In genomic region chr2:163858254-163858947, GRCm38 (mm10) we compare ENCODE assay signal across 9 mouse cellular contexts. TPM values are rescaled to one million over a fixed set of nuclear protein-coding genes. Genes with fewer than 3 reads are reported as not detected.
DNase-seq lines count a peak whose midpoint lies in the region; ATAC-seq and TF ChIP-seq lines count a peak whose summit lies in the region.
"Had no signal": no experiment of that assay in that cellular context is flagged by ENCODE, and none has a peak within 500 bp of the region (broad histone marks: within the 10 kb centered on the region; RNA-seq: fewer than 3 reads in every experiment).

No protein-coding gene starts in this region.

- H3K36me3 ChIP-seq in lung, embryonic 14.5 days (ENCODE audit: insufficient read depth) = no peaks in the 10 kb centered on the region
- H3K36me3 ChIP-seq in embryonic facial prominence, embryonic 12.5 days = no peaks in the 10 kb centered on the region
- no peaks in the 10 kb centered on the region for H3K36me3 ChIP-seq in hindbrain, embryonic 10.5 days
- H3K36me3 ChIP-seq in neural tube, embryonic 11.5 days (ENCODE audit: control insufficient read depth, insufficient read depth, low read length) = no peaks in the 10 kb centered on the region

- peaks cover 50% of the 10 kb centered on the region for H3K27me3 ChIP-seq in lung, embryonic 14.5 days (ENCODE audit: insufficient read depth, low read length)
- H3K27me3 ChIP-seq in embryonic facial prominence, embryonic 12.5 days = peaks cover 73% of the 10 kb centered on the region
- peaks cover 70% of the 10 kb centered on the region for H3K27me3 ChIP-seq in hindbrain, embryonic 10.5 days (ENCODE audit: insufficient read depth, poor library complexity, severe bottlenecking)
- H3K27me3 ChIP-seq in neural tube, embryonic 11.5 days (ENCODE audit: control insufficient read depth, insufficient read depth, low read length) = peaks cover 35% of the 10 kb centered on the region

- H3K27ac ChIP-seq in lung, embryonic 14.5 days (ENCODE audit: low read depth) = no peak overlapping the region
- H3K27ac ChIP-seq in embryonic facial prominence, embryonic 12.5 days = no peak overlapping the region
- H3K27ac ChIP-seq in hindbrain, embryonic 10.5 days = no peak overlapping the region
- H3K27ac ChIP-seq in neural tube, embryonic 11.5 days (ENCODE audit: low read depth, low read length) = no peak overlapping the region

- intact Hi-C loops in left cerebral cortex, postnatal 4 days (cut with DNase I) = loop anchor here (5.0 kb wide), 2 partner anchors 94 to 109 kb away; no protein-coding TSS in a partner anchor

- H3K4me1 ChIP-seq in lung, embryonic 14.5 days (ENCODE audit: insufficient read depth) = no peaks in the 10 kb centered on the region
- H3K4me1 ChIP-seq in embryonic facial prominence, embryonic 12.5 days = peaks cover 5% of the 10 kb centered on the region; the same call in 1 of the 2 replicates
- peaks cover 14% of the 10 kb centered on the region; the same call in 1 of the 2 replicates for H3K4me1 ChIP-seq in hindbrain, embryonic 10.5 days (replicated peaks)
- no peaks in the 10 kb centered on the region for H3K4me1 ChIP-seq in neural tube, embryonic 11.5 days (ENCODE audit: control insufficient read depth, insufficient read depth, low read length)

- peak; percentile 41 for DNase-seq in lung, embryonic 14.5 days
- no peak for DNase-seq in lung, postnatal 10 days
- DNase-seq in adrenal gland, postnatal 25 days = peak; percentile 70
- DNase-seq in hindbrain, embryonic 10.5 days (ENCODE audit: low spot score) = peak; percentile 61
- DNase-seq in left cerebral cortex, postnatal 4 days = peak; percentile 55
- DNase-seq in neural tube, embryonic 11.5 days (ENCODE audit: low spot score) = peak; percentile 75

- no peak overlapping the region for H3K9ac ChIP-seq in lung, embryonic 14.5 days
- no peak overlapping the region for H3K9ac ChIP-seq in embryonic facial prominence, embryonic 12.5 days
- peak overlapping the region; percentile 2; the same call in 1 of the 2 replicates for H3K9ac ChIP-seq in neural tube, embryonic 11.5 days (ENCODE audit: low read length)

- TF ChIP-seq CTCF in lung, embryonic 14.5 days (IDR thresholded peaks at IDR 0.05; ENCODE audit: low read depth) = peak; percentile 70

- 0 out of 2 replicates have a peak overlapping the region, but pooled peaks have one; percentile 8 for H3K4me3 ChIP-seq in lung, embryonic 14.5 days (ENCODE audit: low read depth, low read length)
- no peak overlapping the region for H3K4me3 ChIP-seq in embryonic facial prominence, embryonic 12.5 days
- peak overlapping the region; percentile 7; the same call in 1 of the 2 replicates for H3K4me3 ChIP-seq in hindbrain, embryonic 10.5 days
- no peak overlapping the region for H3K4me3 ChIP-seq in neural tube, embryonic 11.5 days (ENCODE audit: low read depth, low read length)

- H3K9me3 ChIP-seq in lung, embryonic 14.5 days (ENCODE audit: low read depth, low read length) = no peaks in the 10 kb centered on the region
- no peaks in the 10 kb centered on the region for H3K9me3 ChIP-seq in embryonic facial prominence, embryonic 12.5 days
- no peaks in the 10 kb centered on the region for H3K9me3 ChIP-seq in hindbrain, embryonic 10.5 days
- H3K9me3 ChIP-seq in neural tube, embryonic 11.5 days (ENCODE audit: control insufficient read depth, low read length) = no peaks in the 10 kb centered on the region

- ATAC-seq in lung, embryonic 14.5 days (ENCODE audit: insufficient read depth) = peak; percentile 50; the same call in 1 of the 2 replicates
- ATAC-seq in embryonic facial prominence, embryonic 12.5 days (ENCODE audit: insufficient number of reproducible peaks, insufficient read depth, low FRiP score, low TSS enrichment) = peak; percentile 42
- ATAC-seq in neural tube, embryonic 11.5 days (ENCODE audit: insufficient read depth, low FRiP score, low TSS enrichment) = peak; percentile 63; the same call in 1 of the 2 replicates
- no peak for ATAC-seq in activated CD4-positive, CD25-positive, alpha-beta regulatory T cell, adult 4 months

- H3K4me2 ChIP-seq in lung, embryonic 14.5 days = peak overlapping the region; percentile 37; the same call in 1 of the 2 replicates
- H3K4me2 ChIP-seq in embryonic facial prominence, embryonic 12.5 days (replicated peaks) = peak overlapping the region; percentile 31; the same call in 1 of the 2 replicates
- peak overlapping the region; percentile 23 for H3K4me2 ChIP-seq in neural tube, embryonic 11.5 days (ENCODE audit: low read depth)

- WGBS in lung, embryonic 14.5 days = 13% methylated on average over 50 of the region's 50 CpGs
- 15% methylated on average over 50 of the region's 50 CpGs for WGBS in embryonic facial prominence, embryonic 12.5 days
- 15% methylated on average over 50 of the region's 50 CpGs for WGBS in hindbrain, embryonic 10.5 days
- WGBS in neural tube, embryonic 11.5 days = 13% methylated on average over 50 of the region's 50 CpGs

RNA-seq across cellular contexts. Expression of gene Kcnk15, which starts 5.0 kb away (rescaled TPM):
- not detected in 2 replicates for polyA plus RNA-seq in lung, embryonic 14.5 days (2014; fragmentation: Nextera tagmentation; extraction: Ambion mirVana)
- not detected in 2 replicates for total RNA-seq in adrenal gland, postnatal 25 days (2021)
- polyA plus RNA-seq in embryonic facial prominence, embryonic 12.5 days (2016; fragmentation: Nextera tagmentation; extraction: Ambion mirVana) = not detected in 2 replicates
- polyA plus RNA-seq in hindbrain, embryonic 10.5 days (2016; fragmentation: Nextera tagmentation; extraction: Ambion mirVana) = not detected in 2 replicates
- total RNA-seq in left cerebral cortex, postnatal 4 days (2021) = not detected
- polyA plus RNA-seq in neural tube, embryonic 11.5 days (2014; fragmentation: Nextera tagmentation; extraction: Ambion mirVana) = not detected in 2 replicates
- polyA plus RNA-seq in activated CD4-positive, CD25-positive, alpha-beta regulatory T cell, adult 4 months (2017; shearing (Covaris generic)) = not detected
- total RNA-seq: left cerebral cortex, postnatal 14 days had no signal

RNA-seq across cellular contexts. Expression of gene Ccn5, which starts 37.7 kb away (rescaled TPM):
- 0.39 and 0.68 TPM in 2 replicates for polyA plus RNA-seq in lung, embryonic 14.5 days (2014; fragmentation: Nextera tagmentation; extraction: Ambion mirVana)
- total RNA-seq in adrenal gland, postnatal 25 days (2021) = not detected in 2 replicates
- 0.17 and 0.22 TPM in 2 replicates for polyA plus RNA-seq in embryonic facial prominence, embryonic 12.5 days (2016; fragmentation: Nextera tagmentation; extraction: Ambion mirVana)
- 0.15 and 0.43 TPM in 2 replicates for polyA plus RNA-seq in hindbrain, embryonic 10.5 days (2016; fragmentation: Nextera tagmentation; extraction: Ambion mirVana)
- total RNA-seq in left cerebral cortex, postnatal 4 days (2021) = under 1 TPM in 1 of 2 experiments, not detected in 1; 0.34 TPM
- 0.27 and 0.44 TPM in 2 replicates for polyA plus RNA-seq in neural tube, embryonic 11.5 days (2014; fragmentation: Nextera tagmentation; extraction: Ambion mirVana)
- polyA plus RNA-seq in activated CD4-positive, CD25-positive, alpha-beta regulatory T cell, adult 4 months (2017; shearing (Covaris generic)) = not detected

Comparison
In these comparisons a context has a peak if more than half of its experiments do, and no peak if none do; other contexts are left out.
1. H3K4me3 ChIP-seq: peak in lung, embryonic 14.5 days (single experiment) and hindbrain, embryonic 10.5 days (single experiment); none in embryonic facial prominence, embryonic 12.5 days (single experiment) and neural tube, embryonic 11.5 days (single experiment).
2. Peak in every context shown above with its lines, with median percentiles within 50 percentile points of each other: H3K4me2 ChIP-seq.